Mouse (Mus musculus): Measurements from ENCODE around the gene Ect2l. TPM values are rescaled to one million over a fixed set of nuclear protein-coding genes. Genes with fewer than 3 reads are reported as not detected.
A peak's percentile ranks its signal among the peaks of the same experiment; 100 is the strongest.
"Not testable (repeated sequence)": the region's sequence is repeated elsewhere in the genome, so short reads cannot be mapped to it uniquely, and the experiment has no call there.

The Ect2l gene
- polyA plus RNA-seq, 1 experiment from 2014 or later: 0.31 TPM

- WGBS: 79% methylated on average over 2 of the region's 2 CpGs
- DNase-seq (ENCODE audit: extremely low spot score, low spot score): no peak
- no peaks in the 10 kb centered on the region for H3K9me3 ChIP-seq
- H3K4me3 ChIP-seq: no peak overlapping the region
- H3K27me3 ChIP-seq (ENCODE audit: poor library complexity, severe bottlenecking): no peaks in the 10 kb centered on the region
- no peaks in the 10 kb centered on the region for H3K36me3 ChIP-seq (replicated peaks)
- no peaks in the 10 kb centered on the region for H3K4me1 ChIP-seq
- no peak overlapping the region for H3K27ac ChIP-seq
These were observed 33.4 kb downstream of the Ect2l start for GRCm38 (mm10) chr10:18177304-18177703.

- Histone ChIP-seq H3K27ac (no peak overlapping the region), H3K4me3 (no peak overlapping the region), H3K27me3 (ENCODE audit: poor library complexity, severe bottlenecking) (no peaks in the 10 kb centered on the region), H3K9me3 (no peaks in the 10 kb centered on the region), H3K36me3 (replicated peaks) (no peaks in the 10 kb centered on the region), H3K4me1 (no peaks in the 10 kb centered on the region)
- DNase-seq (ENCODE audit: extremely low spot score, low spot score): no peak
- WGBS: 93% methylated on average over 7 of the region's 7 CpGs
These were observed 34.0 kb downstream of the Ect2l start for GRCm38 (mm10) chr10:18176722-18177121.

GRCm38 (mm10) chr10:18175087-18175486, 35.6 kb downstream of the Ect2l start:
- DNase-seq (ENCODE audit: extremely low spot score, low spot score): no peak

GRCm38 (mm10) chr10:18162435-18162971, 48.2 kb downstream of the Ect2l start:
- Histone ChIP-seq H3K9me3 (peaks cover 3% of the 10 kb centered on the region), H3K27ac (no peak overlapping the region), H3K36me3 (replicated peaks) (no peaks in the 10 kb centered on the region), H3K4me3 (no peak overlapping the region), H3K27me3 (ENCODE audit: poor library complexity, severe bottlenecking) (no peaks in the 10 kb centered on the region), H3K4me1 (no peaks in the 10 kb centered on the region)
- no peak for DNase-seq (ENCODE audit: extremely low spot score, low spot score)
- WGBS: 89% methylated on average over 7 of the region's 7 CpGs

More at GRCm38 (mm10) chr10:18175087-18175486, 35.6 kb downstream of the Ect2l start:
- Histone ChIP-seq H3K36me3 (replicated peaks) (no peaks in the 10 kb centered on the region), H3K27me3 (ENCODE audit: poor library complexity, severe bottlenecking) (no peaks in the 10 kb centered on the region), H3K4me3 (no peak overlapping the region), H3K27ac (no peak overlapping the region), H3K9me3 (no peaks in the 10 kb centered on the region), H3K4me1 (no peaks in the 10 kb centered on the region)
- WGBS: 91% methylated on average over 6 of the region's 6 CpGs

GRCm38 (mm10) chr10:18147224-18147623, 63.5 kb downstream of the Ect2l start:
- no peaks in the 10 kb centered on the region for H3K4me1 ChIP-seq
- H3K9me3 ChIP-seq: no peaks in the 10 kb centered on the region
- no peaks in the 10 kb centered on the region for H3K36me3 ChIP-seq (replicated peaks)
- H3K27ac ChIP-seq: no peak overlapping the region
- no peak overlapping the region for H3K4me3 ChIP-seq
- 86% methylated on average over 3 of the region's 3 CpGs for WGBS
- H3K27me3 ChIP-seq (ENCODE audit: poor library complexity, severe bottlenecking): no peaks in the 10 kb centered on the region
- no peak for DNase-seq (ENCODE audit: extremely low spot score, low spot score)

- 88% methylated on average over 6 of the region's 6 CpGs for WGBS
- Histone ChIP-seq H3K36me3 (replicated peaks) (no peaks in the 10 kb centered on the region), H3K27ac (no peak overlapping the region), H3K9me3 (no peaks in the 10 kb centered on the region), H3K27me3 (ENCODE audit: poor library complexity, severe bottlenecking) (no peaks in the 10 kb centered on the region), H3K4me1 (no peaks in the 10 kb centered on the region), H3K4me3 (no peak overlapping the region)
- DNase-seq (ENCODE audit: extremely low spot score, low spot score): no peak
These were observed 68.5 kb downstream of the Ect2l start for GRCm38 (mm10) chr10:18142231-18142630.

GRCm38 (mm10) chr10:18141389-18141788, 69.3 kb downstream of the Ect2l start:
- Histone ChIP-seq H3K27me3 (ENCODE audit: poor library complexity, severe bottlenecking) (no peaks in the 10 kb centered on the region), H3K9me3 (no peaks in the 10 kb centered on the region), H3K36me3 (replicated peaks) (no peaks in the 10 kb centered on the region), H3K4me3 (no peak overlapping the region), H3K27ac (no peak overlapping the region), H3K4me1 (no peaks in the 10 kb centered on the region)
- 88% methylated on average over 2 of the region's 2 CpGs for WGBS
- no peak for DNase-seq (ENCODE audit: extremely low spot score, low spot score)

GRCm38 (mm10) chr10:18139615-18140014, 71.1 kb downstream of the Ect2l start:
- no peaks in the 10 kb centered on the region for H3K9me3 ChIP-seq
- 0 out of 2 replicates have a peak overlapping the region, but pooled peaks have one; percentile 15 for H3K27ac ChIP-seq
- H3K36me3 ChIP-seq (replicated peaks): no peaks in the 10 kb centered on the region
- 89% methylated on average over 5 of the region's 5 CpGs for WGBS
- H3K27me3 ChIP-seq (ENCODE audit: poor library complexity, severe bottlenecking): no peaks in the 10 kb centered on the region
- H3K4me3 ChIP-seq: peak overlapping the region; percentile 37
- no peak for DNase-seq (ENCODE audit: extremely low spot score, low spot score)
- H3K4me1 ChIP-seq: no peaks in the 10 kb centered on the region

GRCm38 (mm10) chr10:18138853-18139503, 71.7 kb downstream of the Ect2l start:
- not testable (repeated sequence) for H3K27ac ChIP-seq; H3K36me3 ChIP-seq (replicated peaks); H3K27me3 ChIP-seq (ENCODE audit: poor library complexity, severe bottlenecking); H3K9me3 ChIP-seq; DNase-seq (ENCODE audit: extremely low spot score, low spot score); H3K4me1 ChIP-seq
- H3K4me3 ChIP-seq: peak overlapping the region; percentile 37
- 77% methylated on average over 15 of the region's 26 CpGs for WGBS

- peaks cover 10% of the 10 kb centered on the region for H3K36me3 ChIP-seq (replicated peaks)
- no peaks in the 10 kb centered on the region for H3K27me3 ChIP-seq (ENCODE audit: poor library complexity, severe bottlenecking)
- WGBS: 92% methylated on average over 10 of the region's 10 CpGs
- DNase-seq (ENCODE audit: extremely low spot score, low spot score): peak; percentile 6
- no peak overlapping the region for H3K27ac ChIP-seq
- no peaks in the 10 kb centered on the region for H3K4me1 ChIP-seq
- H3K4me3 ChIP-seq: no peak overlapping the region
- H3K9me3 ChIP-seq: no peaks in the 10 kb centered on the region
These were observed 78.7 kb downstream of the Ect2l start for GRCm38 (mm10) chr10:18131666-18132650.

GRCm38 (mm10) chr10:18130276-18130675, 80.4 kb downstream of the Ect2l start:
- Histone ChIP-seq H3K9me3 (no peaks in the 10 kb centered on the region), H3K4me1 (no peaks in the 10 kb centered on the region), H3K27ac (no peak overlapping the region), H3K36me3 (replicated peaks) (peaks cover 23% of the 10 kb centered on the region), H3K4me3 (no peak overlapping the region), H3K27me3 (ENCODE audit: poor library complexity, severe bottlenecking) (no peaks in the 10 kb centered on the region)
- no peak for DNase-seq (ENCODE audit: extremely low spot score, low spot score)
- 95% methylated on average over 5 of the region's 5 CpGs for WGBS

GRCm38 (mm10) chr10:18118336-18118735, 92.4 kb downstream of the Ect2l start:
- WGBS: 93% methylated on average over 8 of the region's 8 CpGs
- Histone ChIP-seq H3K9me3 (no peaks in the 10 kb centered on the region), H3K27me3 (ENCODE audit: poor library complexity, severe bottlenecking) (no peaks in the 10 kb centered on the region), H3K4me3 (no peak overlapping the region), H3K4me1 (no peaks in the 10 kb centered on the region), H3K36me3 (replicated peaks) (peaks cover 89% of the 10 kb centered on the region), H3K27ac (no peak overlapping the region)
- DNase-seq (ENCODE audit: extremely low spot score, low spot score): no peak
